Mouse (Mus musculus) erythroblast, embryonic 14.5 days (primary cell): ENCODE measurements around the gene Zfhx3.

Experiments used
- GATA1 ChIP-seq: IDR thresholded peaks from 2 replicates; pipeline ENCODE4 v1.6.1; 2012; ENCODE audit warnings: low read length, inconsistent platforms, mixed read lengths
- TAL1 ChIP-seq: IDR thresholded peaks from 3 replicates; pipeline ENCODE4 v1.6.1; 2012; ENCODE audit warnings: low read length, inconsistent platforms, mixed read lengths

GRCm38 (mm10) chr8:108695242-108695880 is 752.9 kb downstream of the Zfhx3 start:
- no peak for TF ChIP-seq TAL1
- TF ChIP-seq GATA1, result no peak
